Mouse (Mus musculus): Measurements from ENCODE around the gene Igfbpl1.

Gene Igfbpl1

GRCm38 (mm10) chr4:45826275-45827040 lies at the start of gene Igfbpl1:
TSS of gene Igfbpl1 (minus strand) at chr4:45826923.
- DNase-seq, result no peak

- DNase-seq, result no peak
Observed at GRCm38 (mm10) chr4:45872147-45872546, 45.4 kb upstream of the Igfbpl1 start.

DNA sequence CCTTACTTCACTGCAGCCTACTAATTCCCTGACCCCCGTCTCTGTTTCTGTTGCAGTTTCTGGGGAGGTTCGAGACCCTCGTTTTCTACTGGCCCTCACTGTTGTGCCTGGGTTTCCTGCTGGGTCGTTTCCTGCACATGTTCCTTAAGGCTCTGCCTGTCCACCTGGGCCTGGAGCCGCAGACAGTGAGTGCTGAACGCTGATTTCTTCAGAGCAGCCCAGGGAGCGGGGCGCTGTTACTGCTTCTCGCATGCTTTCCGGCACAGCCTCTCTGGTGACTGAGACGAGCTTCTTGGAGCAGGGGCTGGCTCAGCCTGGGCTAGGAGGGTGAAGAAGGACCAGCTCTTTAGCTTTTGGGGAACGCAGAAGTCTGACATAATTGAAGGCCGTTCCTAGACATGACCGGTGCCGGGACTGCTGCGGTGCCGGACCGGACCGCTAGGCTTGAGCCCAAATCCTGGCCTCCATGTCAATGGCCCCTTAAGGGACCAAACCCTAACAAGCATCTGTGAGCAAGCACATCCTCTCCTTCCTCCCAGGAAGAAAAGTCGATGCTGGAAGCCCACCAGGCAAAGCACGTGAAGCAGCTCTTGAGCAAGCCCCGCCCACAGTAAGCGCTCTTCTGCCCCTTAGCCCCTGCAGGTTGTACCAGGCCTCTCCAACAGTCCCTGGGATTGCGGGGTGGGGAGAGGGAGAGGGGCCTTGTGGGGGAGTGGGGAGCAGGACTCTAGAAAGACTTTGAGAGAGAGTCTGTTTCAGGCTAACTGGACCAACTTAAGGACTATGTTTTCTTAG lies 42.5 kb upstream of the Igfbpl1 start:
- DNase-seq, result no peak

- DNase-seq, result no peak
Observed at GRCm38 (mm10) chr4:45867416-45867815, 40.7 kb upstream of the Igfbpl1 start.

DNA sequence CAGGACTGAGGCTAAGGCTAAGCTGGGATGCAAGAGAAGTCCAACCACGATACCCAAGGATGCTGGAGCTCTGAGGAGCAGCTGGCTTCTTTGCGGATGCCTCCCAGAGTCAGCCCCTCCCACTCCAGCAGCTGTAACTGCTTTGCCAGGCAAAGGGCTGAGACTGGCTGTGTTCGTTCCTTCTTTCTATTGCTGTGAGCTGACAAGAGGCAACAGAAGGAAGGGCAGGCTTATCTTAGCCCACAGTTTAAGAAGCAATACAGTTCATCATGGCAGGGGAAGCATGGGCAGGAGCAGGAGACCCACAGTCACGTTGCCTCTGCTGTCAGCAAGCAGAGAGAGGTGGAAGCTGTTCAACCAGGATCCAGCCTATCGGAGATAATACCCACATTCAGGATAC lies 34.4 kb upstream of the Igfbpl1 start:
- no peak for DNase-seq

DNA sequence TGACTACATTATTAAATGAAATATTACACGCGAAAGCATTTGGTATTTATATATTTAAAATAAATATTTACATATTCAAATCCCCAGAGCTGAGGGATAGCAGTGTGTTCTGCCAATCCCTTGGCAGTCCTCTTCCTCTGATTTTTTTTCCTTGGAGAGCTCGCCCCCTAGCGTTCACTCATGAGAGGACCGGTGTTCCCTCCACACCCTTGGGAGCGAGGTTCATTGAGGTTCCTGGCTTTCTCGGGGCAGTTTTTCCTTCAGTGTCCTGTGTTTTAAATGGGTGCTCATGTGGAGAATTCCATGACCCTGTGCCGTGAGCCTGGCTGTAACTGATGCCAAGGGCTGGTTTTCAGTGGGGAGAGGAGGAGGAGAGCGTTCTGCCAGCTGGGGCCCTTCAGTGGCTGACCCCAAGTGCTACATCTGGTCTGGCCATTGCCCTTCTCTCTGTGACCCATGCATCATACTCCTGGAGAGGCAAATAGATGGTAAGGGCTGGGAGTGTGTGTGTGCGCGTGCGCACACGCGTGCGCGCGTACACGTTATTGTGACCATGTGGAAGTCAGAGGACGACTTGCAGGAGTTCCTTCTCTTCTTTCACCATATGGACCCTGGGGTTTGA lies 29.2 kb upstream of the Igfbpl1 start:
- DNase-seq, result peak; percentile 72

DNA sequence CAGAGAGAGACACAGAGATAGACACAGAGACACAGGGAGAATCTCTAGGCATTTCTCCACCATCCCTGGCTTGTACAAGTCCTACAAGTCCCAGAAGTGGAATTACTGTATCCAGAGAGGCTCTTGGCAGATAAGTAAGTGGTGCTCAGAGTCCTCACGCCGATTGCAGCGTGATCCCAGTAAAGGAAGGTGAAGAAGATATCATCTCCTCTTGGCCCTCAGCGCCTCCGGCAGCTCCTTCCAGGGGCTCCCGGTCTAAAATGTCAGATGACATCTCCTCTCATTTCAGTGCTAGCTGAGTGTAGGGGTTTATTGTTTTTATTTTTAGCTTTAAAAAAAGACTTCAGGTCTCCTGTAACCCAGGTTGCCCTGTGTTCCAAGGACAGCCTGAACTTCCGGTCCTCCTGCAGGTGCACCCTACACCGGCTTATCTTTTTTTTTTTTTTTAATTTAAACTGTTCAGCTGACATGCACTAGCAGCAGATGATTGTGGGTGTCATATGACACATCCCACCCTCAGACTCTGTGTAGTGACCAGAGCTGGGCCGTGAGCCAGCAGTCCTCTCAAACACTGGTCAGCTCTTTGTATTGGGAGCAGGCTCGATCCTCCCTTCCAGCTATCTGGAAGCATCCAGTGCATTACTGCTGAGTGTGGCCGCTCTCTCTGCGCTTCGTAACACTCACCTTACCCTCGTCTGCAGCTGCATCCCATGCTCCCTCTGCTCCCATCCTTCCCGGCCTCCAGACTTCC lies 26.9 kb upstream of the Igfbpl1 start:
- DNase-seq, result no peak

DNA sequence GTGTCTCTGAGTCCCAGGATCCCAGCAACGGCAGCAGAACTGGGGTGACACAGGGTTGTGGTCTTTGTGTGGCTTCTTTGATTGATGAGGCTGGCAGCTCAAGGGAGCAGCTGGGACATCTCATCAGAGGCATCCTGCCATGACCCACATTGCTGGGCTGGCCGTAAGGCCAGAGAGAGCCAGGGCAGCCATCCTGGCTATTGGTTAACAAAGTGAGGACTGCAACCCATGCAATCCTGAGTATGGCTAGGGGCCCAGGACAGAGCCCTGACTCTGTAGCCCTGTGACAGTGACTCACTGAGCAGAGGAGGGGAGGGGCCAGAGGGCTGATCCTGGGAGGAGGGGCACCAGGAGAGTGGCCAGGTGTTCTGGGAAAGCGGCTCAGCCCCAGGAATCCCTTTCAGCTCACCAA lies 24.9 kb upstream of the Igfbpl1 start:
- DNase-seq, result no peak

DNA sequence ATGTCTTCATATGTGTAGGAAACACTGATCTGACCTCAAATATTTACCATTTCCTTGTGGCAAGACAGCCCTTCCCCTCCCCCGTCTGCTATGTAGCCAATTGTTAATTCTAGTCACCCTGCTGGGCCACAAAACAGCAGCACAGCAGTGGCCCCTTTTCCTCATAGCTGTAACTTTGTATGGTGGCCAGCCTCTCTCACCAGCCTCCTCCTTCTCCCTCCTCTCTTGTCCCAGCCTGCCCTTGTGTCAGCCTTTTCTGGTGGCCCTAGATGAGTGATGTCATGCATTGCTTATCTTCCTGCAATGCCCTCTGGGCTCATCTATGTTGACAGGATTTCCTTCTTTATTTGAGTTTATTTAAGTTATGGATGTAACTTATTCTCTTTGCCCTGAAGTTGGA lies 22.7 kb upstream of the Igfbpl1 start:
- no peak for DNase-seq

- no peak for DNase-seq
Observed at GRCm38 (mm10) chr4:45848825-45849156, 22.1 kb upstream of the Igfbpl1 start.

- no peak for DNase-seq
Observed at GRCm38 (mm10) chr4:45848109-45848824, 21.5 kb upstream of the Igfbpl1 start, which contains the start of gene Stra6l. TSS of gene Stra6l (plus strand) at chr4:45848664.

GRCm38 (mm10) chr4:45846263-45846662 lies 19.5 kb upstream of the Igfbpl1 start:
- DNase-seq, result no peak

DNA sequence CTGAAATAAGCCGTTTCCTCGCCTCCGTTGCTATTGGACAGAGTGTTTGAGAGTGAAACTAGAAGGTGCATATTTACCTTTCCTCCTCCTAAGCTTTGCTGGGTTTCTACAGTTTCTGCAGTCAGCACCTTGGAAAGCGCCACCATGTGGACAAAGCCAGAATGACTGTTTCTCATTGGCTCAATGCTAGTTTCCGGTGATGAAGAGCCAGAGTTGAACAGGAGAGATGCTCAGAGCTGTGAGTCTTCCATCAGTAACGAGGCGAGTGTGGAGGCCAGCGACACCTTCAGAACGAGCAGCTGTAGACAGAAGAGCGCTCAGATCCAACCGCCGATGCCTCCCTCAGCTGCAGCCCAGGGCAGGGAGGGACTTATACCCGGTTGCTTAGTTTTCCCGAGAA lies 17.6 kb upstream of the Igfbpl1 start:
- peak; percentile 49 for DNase-seq

- DNase-seq, result no peak
Observed at GRCm38 (mm10) chr4:45833461-45833860, 6.7 kb upstream of the Igfbpl1 start.

DNA sequence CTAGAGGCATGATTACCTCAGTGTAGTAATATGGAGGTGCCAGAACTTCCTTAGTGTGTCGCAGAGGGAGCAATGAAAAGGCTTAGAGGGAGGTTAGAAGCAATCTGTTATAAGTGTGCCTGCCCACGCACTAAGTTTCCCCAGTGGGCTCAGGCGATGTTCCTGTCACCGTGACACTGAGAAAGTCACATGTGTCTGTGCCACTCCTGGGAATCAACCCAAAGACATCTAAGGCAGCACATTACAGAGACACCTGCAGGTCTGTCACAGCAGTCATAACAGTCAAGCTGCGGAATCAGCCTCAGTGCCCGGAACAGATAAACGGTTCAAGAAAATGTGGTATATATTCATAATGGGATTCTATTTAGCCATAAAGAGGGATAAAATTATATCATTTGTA lies 5.3 kb upstream of the Igfbpl1 start:
- DNase-seq, result peak; percentile 66

GRCm38 (mm10) chr4:45829907-45830759 lies 3.4 kb upstream of the Igfbpl1 start:
- no peak for DNase-seq

- no peak for DNase-seq
Observed at GRCm38 (mm10) chr4:45824761-45825556, 1.8 kb downstream of the Igfbpl1 start.

DNA sequence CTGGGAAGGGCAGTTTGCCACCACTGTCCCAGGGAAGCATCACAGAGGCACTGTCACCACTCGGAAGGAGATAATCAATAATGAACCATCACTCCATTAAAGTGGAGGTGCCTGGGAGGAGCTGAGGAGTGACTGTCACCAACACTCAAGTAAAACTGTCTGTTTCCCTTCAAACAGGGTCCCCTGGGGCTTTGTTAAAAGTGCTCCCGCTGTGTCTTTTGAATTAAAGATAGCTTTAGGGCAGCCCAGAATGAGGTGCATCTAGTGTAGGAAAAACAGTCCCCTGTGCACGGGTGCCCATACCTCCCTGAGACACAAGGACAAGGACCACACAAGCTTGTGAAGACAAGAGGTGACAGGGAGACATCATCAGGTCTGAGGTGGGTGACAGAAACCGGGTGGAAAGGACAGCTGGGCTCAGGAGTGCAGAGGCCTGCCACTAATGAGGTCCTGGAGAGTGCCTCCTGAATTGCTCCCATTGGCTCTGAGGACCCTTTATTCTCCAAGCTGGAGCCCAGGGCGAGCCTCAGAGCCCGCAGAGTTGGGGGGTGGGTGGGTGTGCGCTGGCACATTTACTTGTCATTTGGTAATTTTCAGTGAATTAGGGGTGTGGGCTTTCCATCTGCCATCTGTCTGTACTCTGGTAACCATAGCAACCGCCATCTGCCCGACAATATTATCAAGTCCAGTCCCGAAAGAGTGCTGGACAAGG lies 2.5 kb downstream of the Igfbpl1 start:
- no peak for DNase-seq

DNA sequence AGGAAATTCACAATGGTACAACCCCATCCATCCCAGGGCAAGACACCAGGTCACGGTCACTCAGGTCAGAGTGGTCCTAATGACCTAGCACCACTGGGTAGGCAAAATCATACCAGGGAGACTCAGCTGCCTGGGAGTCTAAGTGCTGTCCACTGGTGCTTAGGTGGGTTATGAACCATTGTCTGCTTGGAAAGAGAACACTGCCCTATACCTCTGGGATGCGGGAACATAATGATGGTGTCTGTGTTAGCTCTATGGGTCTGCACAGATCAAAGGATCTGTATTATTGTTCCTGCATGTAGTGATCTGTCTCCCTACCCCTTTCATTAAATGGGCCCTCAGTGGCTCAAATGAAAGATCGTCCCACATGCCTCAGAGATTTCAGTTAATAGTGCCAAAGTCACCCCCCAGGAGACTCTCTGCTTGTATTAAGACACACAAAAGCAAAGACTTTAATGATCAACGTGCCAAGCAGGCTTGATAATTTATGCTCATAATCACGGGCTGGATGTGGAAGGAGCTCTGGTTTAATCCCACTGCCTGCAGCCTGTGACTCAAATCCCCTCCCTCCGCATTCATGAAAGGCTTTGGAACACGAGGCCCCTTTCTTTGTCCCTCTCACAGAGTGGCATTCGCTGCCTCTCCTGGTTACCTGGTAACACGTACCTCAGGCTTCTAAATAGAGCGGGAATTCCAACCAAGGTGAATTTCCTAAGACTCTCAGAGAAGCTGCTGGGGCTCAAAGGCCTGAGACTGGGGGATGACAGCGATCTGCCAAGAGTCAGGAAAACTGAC lies 3.7 kb downstream of the Igfbpl1 start:
- no peak for DNase-seq

All from right cerebral cortex, adult 18-20 months (tissue).